Mouse (Mus musculus): ENCODE data around the gene Ms4a12.

GRCm38 (mm10) chr19:11232348-11232747 lies at the start of gene Ms4a12:
- TF ChIP-seq USF1 (IDR thresholded peaks at IDR 0.05; ENCODE audit: low read depth), result no peak
- no peak for TF ChIP-seq POLR2A (IDR thresholded peaks at IDR 0.05; ENCODE audit: insufficient read length, low read depth)
- TF ChIP-seq TCF12 (IDR thresholded peaks at IDR 0.05; ENCODE audit: insufficient read depth, poor library complexity, severe bottlenecking), result no peak
- TF ChIP-seq CEBPB (IDR thresholded peaks at IDR 0.05; ENCODE audit: insufficient read depth, poor library complexity, severe bottlenecking), result no peak
- no peak for TF ChIP-seq MAX (IDR thresholded peaks at IDR 0.05; ENCODE audit: low read depth)
- TF ChIP-seq MYOG (IDR thresholded peaks at IDR 0.05; ENCODE audit: control insufficient read depth in 1 of 3, insufficient read depth in 1 of 3, insufficient read length in 2 of 3, low read depth in 2 of 3), result no peak

Data from myocyte (in vitro differentiated cells).